Mouse (Mus musculus) CD4-positive, CD25-positive, alpha-beta regulatory T cell, adult 4 months (primary cell): ENCODE results near the gene Evx2. TPM values are rescaled to one million over a fixed set of nuclear protein-coding genes. Genes with fewer than 3 reads are reported as not detected.
A peak's percentile ranks its signal among the peaks of the same experiment; 100 is the strongest.

ENCODE experiments used
- ATAC-seq: one replicate; pipeline ENCODE4 v1.8.0; 2017
- polyA plus RNA-seq, 2 experiments: library from polyadenylated mRNA; unstranded; fragments of 100-300 nt; shearing (Covaris generic); gene quantifications; one replicate each; pipeline ENCODE4 v1.2.1; 2017

Evx2 gene
- polyA plus RNA-seq = not detected

- ATAC-seq = no peak
These were observed at the start of gene Evx2 for GRCm38 (mm10) chr2:74659507-74660005. Gene Evx2, minus strand, starts transcription at chr2:74659557.

- no peak for ATAC-seq
These were observed 49.3 kb upstream of the Evx2 start for GRCm38 (mm10) chr2:74708676-74709075.

GRCm38 (mm10) chr2:74707599-74707998 lies 48.2 kb upstream of the Evx2 start:
- ATAC-seq = no peak

- ATAC-seq = no peak
These were observed 47.1 kb upstream of the Evx2 start for GRCm38 (mm10) chr2:74706393-74706960.

GRCm38 (mm10) chr2:74705467-74706089 lies 46.2 kb upstream of the Evx2 start:
- ATAC-seq = peak; percentile 34

- peak; percentile 12 for ATAC-seq
These were observed 45.7 kb upstream of the Evx2 start for GRCm38 (mm10) chr2:74704999-74705466.

- no peak for ATAC-seq
These were observed 45.1 kb upstream of the Evx2 start, which contains the start of gene Hoxd8 for GRCm38 (mm10) chr2:74704393-74704998. Gene Hoxd8, plus strand, starts transcription at chr2:74704615.

GRCm38 (mm10) chr2:74703720-74704392 lies 44.5 kb upstream of the Evx2 start:
- no peak for ATAC-seq

- no peak for ATAC-seq
These were observed 44.0 kb upstream of the Evx2 start for GRCm38 (mm10) chr2:74703317-74703716.

GRCm38 (mm10) chr2:74702820-74703219 lies 43.5 kb upstream of the Evx2 start:
- ATAC-seq = no peak

GRCm38 (mm10) chr2:74701949-74702819 lies 42.8 kb upstream of the Evx2 start:
- peak; percentile 47 for ATAC-seq

GRCm38 (mm10) chr2:74700546-74701112 lies 41.3 kb upstream of the Evx2 start:
- no peak for ATAC-seq

GRCm38 (mm10) chr2:74699664-74700545 lies 40.5 kb upstream of the Evx2 start:
- no peak for ATAC-seq

- no peak for ATAC-seq
These were observed 39.7 kb upstream of the Evx2 start for GRCm38 (mm10) chr2:74699053-74699430.

- peak; percentile 10 for ATAC-seq
These were observed 39.1 kb upstream of the Evx2 start for GRCm38 (mm10) chr2:74698201-74699052.

GRCm38 (mm10) chr2:74697567-74698121 lies 38.3 kb upstream of the Evx2 start, which contains the start of gene Hoxd9:
Gene Hoxd9, plus strand, starts transcription at chr2:74697727.
- ATAC-seq = peak; percentile 42

- no peak for ATAC-seq
These were observed 37.3 kb upstream of the Evx2 start for GRCm38 (mm10) chr2:74696442-74697335.

GRCm38 (mm10) chr2:74695813-74696430 lies 36.6 kb upstream of the Evx2 start:
- no peak for ATAC-seq
